Mouse (Mus musculus) midbrain, embryonic 13.5 days (tissue): ENCODE measurements around the gene Gpsm2. TPM values are rescaled to one million over a fixed set of nuclear protein-coding genes. Genes with fewer than 3 reads are reported as not detected.
A peak's percentile ranks its signal among the peaks of the same experiment; 100 is the strongest.
"Not testable (repeated sequence)": the region's sequence is repeated elsewhere in the genome, so short reads cannot be mapped to it uniquely, and the experiment has no call there.

Source experiments
- ATAC-seq: fragments of 200-750 bp; cut with Nextera tagmentation; 2 replicates; pipeline ENCODE4 v1.8.0; 2017; ENCODE audit warnings: mild to moderate bottlenecking, moderate TSS enrichment, moderate library complexity
- H3K27ac ChIP-seq: fragments of 300-500 bp; sonication (generic); 2 replicates; pipeline ENCODE4 v1.5.1; 2015; ENCODE audit warnings: inconsistent platforms, mild to moderate bottlenecking, moderate library complexity
- H3K27me3 ChIP-seq: fragments of 300-500 bp; sonication (generic); 2 replicates; pipeline ENCODE4 v1.6.1; 2015; ENCODE audit warnings: mild to moderate bottlenecking, inconsistent platforms
- H3K36me3 ChIP-seq: fragments of 300-500 bp; sonication (generic); 2 replicates; pipeline ENCODE4 v1.6.1; 2015; ENCODE audit warnings: mild to moderate bottlenecking, inconsistent platforms
- H3K4me1 ChIP-seq: fragments of 300-500 bp; sonication (generic); replicated peaks from 2 replicates; pipeline ENCODE4 v1.6.1; 2015; ENCODE audit warnings: inconsistent platforms
- H3K4me2 ChIP-seq: fragments of 300-500 bp; sonication (generic); replicated peaks from 2 replicates; pipeline ENCODE4 v1.6.1; 2015; ENCODE audit warnings: moderate library complexity, mild to moderate bottlenecking, inconsistent platforms
- H3K4me3 ChIP-seq: fragments of 300-500 bp; sonication (generic); replicated peaks from 2 replicates; pipeline ENCODE4 v1.5.1; 2015; ENCODE audit warnings: mild to moderate bottlenecking, inconsistent platforms
- H3K9ac ChIP-seq: fragments of 300-500 bp; sonication (generic); replicated peaks from 2 replicates; pipeline ENCODE4 v1.6.1; 2015; ENCODE audit warnings: mild to moderate bottlenecking, inconsistent platforms
- H3K9me3 ChIP-seq: fragments of 300-500 bp; sonication (generic); 2 replicates; pipeline ENCODE4 v1.6.1; 2016; ENCODE audit warnings: mild to moderate bottlenecking, inconsistent platforms
- WGBS: fragments of 180-500 bp; shearing (Covaris S2); methylation state at CpG from one replicate; pipeline ENCODE4 v1.1.7; 2015; 5-methylcytosine and 5-hydroxymethylcytosine counted together
- polyA plus RNA-seq: library from polyadenylated mRNA; unstranded; fragments of >200 nt; fragmentation: Nextera tagmentation; extraction: Ambion mirVana; gene quantifications from 2 replicates; pipeline ENCODE4 v1.2.1, GENCODE M21; 2015

Gpsm2 gene
- polyA plus RNA-seq, 1 experiment from 2014 or later, result 40.1 TPM

- H3K36me3 ChIP-seq, result no peaks in the 10 kb centered on the region
Observed at GRCm38 (mm10) chr3:108652866-108653642, 69.1 kb downstream of the Gpsm2 start.

DNA sequence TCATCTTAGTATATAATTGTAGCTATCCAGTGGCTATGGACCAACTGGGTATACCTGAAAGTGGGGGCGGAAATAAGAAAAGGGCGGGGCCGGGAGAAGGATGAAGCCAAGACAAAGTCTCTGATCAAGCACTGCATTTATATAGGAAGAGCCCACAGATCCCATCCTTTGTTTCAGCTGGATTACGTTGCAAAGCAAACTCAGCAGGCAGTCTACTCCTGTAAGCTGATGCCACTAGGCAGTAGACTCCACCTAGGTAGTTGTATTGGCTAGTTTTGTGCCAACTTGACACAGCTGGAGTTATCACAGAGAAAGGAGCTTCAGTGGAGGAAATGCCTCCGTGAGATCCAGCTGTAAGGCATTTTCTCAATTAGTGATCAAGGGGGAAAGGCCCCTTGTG, 74.4 kb downstream of the Gpsm2 start:
- H3K27ac ChIP-seq, ATAC-seq, H3K27me3 ChIP-seq, H3K4me1 ChIP-seq, H3K9me3 ChIP-seq, H3K9ac ChIP-seq, H3K4me2 ChIP-seq, H3K4me3 ChIP-seq: not testable (repeated sequence)
- H3K36me3 ChIP-seq, result peaks cover 33% of the 10 kb centered on the region
- 37% methylated on average over 5 of the region's 5 CpGs for WGBS

More at GRCm38 (mm10) chr3:108652866-108653642, 69.1 kb downstream of the Gpsm2 start:
- H3K27me3 ChIP-seq, result no peaks in the 10 kb centered on the region
- no peak overlapping the region for H3K27ac ChIP-seq
- 26% methylated on average over 9 of the region's 9 CpGs for WGBS
- no peak for ATAC-seq
- no peaks in the 10 kb centered on the region for H3K9me3 ChIP-seq
- H3K4me2 ChIP-seq, result peak overlapping the region; percentile 26; the same call in 1 of the 2 replicates
- no peak overlapping the region for H3K9ac ChIP-seq
- H3K4me1 ChIP-seq, result peaks cover 19% of the 10 kb centered on the region
- H3K4me3 ChIP-seq, result no peak overlapping the region; the same call in 1 of the 2 replicates

- Histone ChIP-seq H3K9me3 (no peaks in the 10 kb centered on the region), H3K4me3 (no peak overlapping the region), H3K36me3 (peaks cover 37% of the 10 kb centered on the region), H3K27ac (no peak overlapping the region), H3K4me1 (no peaks in the 10 kb centered on the region), H3K4me2 (no peak overlapping the region), H3K27me3 (no peaks in the 10 kb centered on the region), H3K9ac (no peak overlapping the region)
- no peak for ATAC-seq
- WGBS, result 50% methylated on average over 7 of the region's 7 CpGs
Observed at GRCm38 (mm10) chr3:108646036-108646435, 76.1 kb downstream of the Gpsm2 start.

DNA sequence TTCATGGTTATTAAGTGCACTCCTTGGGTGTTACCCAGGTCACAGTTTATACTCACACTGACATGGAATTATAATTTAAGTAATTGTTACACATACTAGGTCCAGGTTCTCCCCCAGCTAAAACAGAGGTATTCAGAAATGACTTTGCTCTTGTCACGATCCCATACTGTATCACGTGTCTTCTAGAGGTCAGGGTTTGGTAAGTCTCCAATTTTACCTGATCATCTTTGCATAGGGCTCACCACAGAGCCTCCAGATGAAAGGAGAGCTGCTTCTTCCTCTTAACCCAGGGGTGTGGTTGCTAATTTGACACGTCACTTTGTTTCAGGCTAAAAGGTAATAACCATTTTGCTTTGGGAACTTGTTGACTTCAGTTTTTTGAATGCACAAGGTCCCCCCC, 77.3 kb downstream of the Gpsm2 start:
- ATAC-seq, result no peak
- WGBS, result 93% methylated on average over 3 of the region's 3 CpGs
- Histone ChIP-seq H3K4me1 (no peaks in the 10 kb centered on the region), H3K27me3 (no peaks in the 10 kb centered on the region), H3K9ac (no peak overlapping the region), H3K9me3 (no peaks in the 10 kb centered on the region), H3K27ac (no peak overlapping the region), H3K36me3 (peaks cover 39% of the 10 kb centered on the region), H3K4me2 (no peak overlapping the region), H3K4me3 (no peak overlapping the region)

DNA sequence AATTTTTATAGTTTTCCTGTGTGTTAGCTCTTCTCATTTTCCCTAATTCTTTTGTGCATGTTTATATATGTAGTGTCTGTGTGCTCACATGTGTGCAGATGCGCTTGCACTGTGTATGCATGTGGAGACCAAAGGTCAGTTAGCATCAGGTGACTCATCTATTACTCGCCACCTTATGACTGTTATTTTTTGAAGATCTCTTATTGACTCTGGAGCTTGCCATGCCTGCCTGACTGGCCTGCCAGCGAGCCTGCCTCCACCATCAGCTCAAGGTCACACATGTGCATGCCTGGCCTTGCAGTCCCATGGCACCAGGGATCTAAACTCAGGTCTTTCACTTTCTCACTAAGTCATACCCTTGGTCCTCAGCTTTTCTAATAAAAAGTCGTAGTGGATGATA, 81.1 kb downstream of the Gpsm2 start:
- Histone ChIP-seq H3K9me3 (no peaks in the 10 kb centered on the region), H3K36me3 (peaks cover 58% of the 10 kb centered on the region), H3K4me2 (no peak overlapping the region), H3K27me3 (no peaks in the 10 kb centered on the region), H3K4me1 (no peaks in the 10 kb centered on the region), H3K27ac (no peak overlapping the region), H3K4me3 (no peak overlapping the region), H3K9ac (no peak overlapping the region)
- 90% methylated on average over 4 of the region's 4 CpGs for WGBS
- no peak for ATAC-seq

DNA sequence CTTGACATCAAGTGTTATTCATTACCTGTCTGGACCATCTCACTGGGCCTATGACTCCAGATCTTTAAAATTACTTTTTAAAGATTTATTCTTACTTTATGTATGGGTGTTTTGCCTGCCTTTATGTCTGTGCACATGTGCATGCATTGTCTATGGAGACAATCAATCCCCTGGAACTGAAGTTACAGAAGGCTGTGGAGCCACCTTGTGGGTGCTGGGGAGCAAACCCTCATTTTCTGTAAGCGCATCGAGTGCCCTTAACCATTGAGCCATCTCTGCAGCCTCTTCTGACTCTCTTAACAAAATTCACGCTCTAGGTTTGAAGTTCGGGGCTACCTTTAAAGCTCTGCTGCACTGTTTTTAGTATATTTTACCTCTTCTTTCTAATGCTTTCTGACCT, 82.7 kb downstream of the Gpsm2 start:
- no peaks in the 10 kb centered on the region for H3K9me3 ChIP-seq
- H3K9ac ChIP-seq, result no peak overlapping the region
- H3K4me1 ChIP-seq, result no peaks in the 10 kb centered on the region
- H3K27ac ChIP-seq, result no peak overlapping the region
- ATAC-seq, result no peak
- H3K4me3 ChIP-seq, result no peak overlapping the region
- WGBS, result 54% methylated on average over 4 of the region's 4 CpGs
- peaks cover 53% of the 10 kb centered on the region for H3K36me3 ChIP-seq
- no peak overlapping the region for H3K4me2 ChIP-seq
- no peaks in the 10 kb centered on the region for H3K27me3 ChIP-seq

DNA sequence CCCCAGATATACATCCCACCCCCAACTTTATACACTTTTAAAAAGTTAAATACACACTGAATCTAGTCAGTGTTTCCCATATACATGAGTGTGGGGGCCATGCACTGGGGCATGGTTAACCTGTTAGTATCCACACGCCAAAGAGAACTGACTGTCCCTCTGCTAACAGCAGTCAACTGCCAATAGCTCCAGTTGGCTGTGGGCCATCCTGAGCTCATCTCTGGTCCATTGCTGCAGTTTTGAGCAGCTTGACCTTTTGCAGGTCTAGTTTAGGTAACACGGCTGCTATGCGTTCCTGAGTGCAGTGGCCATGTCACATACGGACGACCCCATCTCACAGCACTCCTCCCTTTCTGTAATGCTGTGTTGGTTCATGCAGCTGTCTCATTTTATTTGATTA, 87.3 kb downstream of the Gpsm2 start:
- no peak for ATAC-seq
- 96% methylated on average over 5 of the region's 5 CpGs for WGBS
- H3K36me3 ChIP-seq, result peaks cover 47% of the 10 kb centered on the region

More for the DNA sequence above, 87.3 kb downstream of the Gpsm2 start:
- Histone ChIP-seq H3K4me3 (no peak overlapping the region), H3K27me3 (no peaks in the 10 kb centered on the region), H3K4me1 (no peaks in the 10 kb centered on the region), H3K4me2 (no peak overlapping the region), H3K9me3 (no peaks in the 10 kb centered on the region), H3K27ac (no peak overlapping the region), H3K9ac (no peak overlapping the region)

Other genes starting within 250 kb of the Gpsm2 start
- gene 1700013F07Rik, start 188.2 kb downstream of the Gpsm2 start, polyA plus RNA-seq, result 0.58 and 1.3 TPM in 2 replicates
- gene 5330417C22Rik, start 185.8 kb downstream of the Gpsm2 start, polyA plus RNA-seq, result 7.5 and 9.8 TPM in 2 replicates
- 66.4 and 67.6 TPM in 2 replicates for gene Tmem167b, start 159.8 kb downstream of the Gpsm2 start, polyA plus RNA-seq
- gene Taf13, start 150.6 kb downstream of the Gpsm2 start, polyA plus RNA-seq, result 68.8 and 82.1 TPM in 2 replicates
- 95.9 and 98.5 TPM in 2 replicates for gene Wdr47, start 131.0 kb downstream of the Gpsm2 start, polyA plus RNA-seq
- gene Clcc1, start 68.4 kb downstream of the Gpsm2 start, polyA plus RNA-seq, result 52.3 and 57.5 TPM in 2 replicates
- gene Aknad1, start 17.3 kb upstream of the Gpsm2 start, polyA plus RNA-seq, result not detected in 2 replicates
- gene Stxbp3, start 118.2 kb upstream of the Gpsm2 start, polyA plus RNA-seq, result 16.0 and 16.1 TPM in 2 replicates
- gene Fndc7, start 167.7 kb upstream of the Gpsm2 start, polyA plus RNA-seq, result not detected in 2 replicates
- gene Prpf38b, start 189.4 kb upstream of the Gpsm2 start, polyA plus RNA-seq, result 67.1 and 72.2 TPM in 2 replicates
- 0.90 and 1.1 TPM in 2 replicates for gene Henmt1, start 217.6 kb upstream of the Gpsm2 start, polyA plus RNA-seq
- 0.75 TPM in 1 of 2 replicates, not detected in the other for gene Gm9857, start 218.1 kb upstream of the Gpsm2 start, polyA plus RNA-seq